Mouse (Mus musculus): ENCODE results near the gene Brpf1.

Gene Brpf1

GRCm38 (mm10) chr6:113306986-113307349 is at the start of gene Brpf1:
Brpf1 (plus strand) TSS chr6:113307137.
- no peak for DNase-seq

DNA sequence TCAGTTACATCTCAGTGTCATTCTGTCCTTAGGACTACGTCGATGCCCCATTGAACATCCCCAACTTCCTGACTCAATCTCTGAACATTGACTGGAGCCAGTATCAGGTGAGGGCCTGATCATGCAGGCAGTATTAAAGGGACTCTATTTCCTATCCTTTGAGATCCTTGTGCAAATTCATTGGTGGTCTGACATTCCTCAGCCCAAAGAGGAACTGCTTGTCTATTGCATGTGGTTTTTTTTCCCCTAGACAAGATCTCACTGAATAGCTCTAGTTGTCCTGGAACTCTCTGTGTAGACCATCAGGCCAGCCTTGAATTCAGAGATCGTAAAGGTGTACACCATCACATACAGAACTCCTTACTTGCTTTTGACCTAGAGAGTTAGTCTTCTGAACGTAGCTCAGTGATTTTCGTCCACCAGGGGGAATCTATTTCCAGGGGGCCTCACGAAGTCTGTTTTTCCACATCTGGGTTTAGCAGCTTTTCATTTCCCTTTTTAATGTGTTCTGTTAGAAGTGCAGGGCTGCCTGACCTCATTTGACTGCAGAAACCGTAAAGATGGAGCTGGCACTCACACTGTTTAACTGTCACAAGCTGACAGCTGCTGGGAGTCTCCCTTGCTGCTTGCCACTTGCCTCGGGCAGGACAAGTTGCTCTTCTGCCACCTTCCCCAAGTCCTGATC is 45.6 kb upstream of the Brpf1 start:
- peak in 1 of 2 experiments; percentile 20 for DNase-seq

DNA sequence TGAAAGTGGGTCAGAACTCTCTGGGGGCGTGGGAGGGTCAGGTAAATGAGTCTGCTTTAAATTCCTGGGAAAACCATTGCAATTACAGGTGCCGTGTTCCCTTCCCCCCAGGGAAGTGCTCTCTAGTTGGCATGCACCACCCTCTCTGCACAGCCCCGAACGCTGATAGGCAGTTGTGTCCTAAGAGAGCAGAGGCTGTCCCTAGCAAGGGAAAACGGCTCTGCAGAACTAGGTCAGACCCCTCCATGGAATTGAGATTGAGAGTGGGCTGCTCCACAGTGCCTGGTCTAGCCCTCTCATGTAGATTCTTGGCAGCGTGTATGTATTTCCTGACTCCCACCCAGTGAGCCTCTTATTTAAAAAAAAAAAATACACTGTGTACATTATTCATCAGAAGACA is 43.4 kb upstream of the Brpf1 start:
- DNase-seq = no peak

GRCm38 (mm10) chr6:113264429-113264828 is 42.5 kb upstream of the Brpf1 start:
- DNase-seq = no peak

GRCm38 (mm10) chr6:113266996-113267655 is 39.8 kb upstream of the Brpf1 start:
- DNase-seq = no peak

DNA sequence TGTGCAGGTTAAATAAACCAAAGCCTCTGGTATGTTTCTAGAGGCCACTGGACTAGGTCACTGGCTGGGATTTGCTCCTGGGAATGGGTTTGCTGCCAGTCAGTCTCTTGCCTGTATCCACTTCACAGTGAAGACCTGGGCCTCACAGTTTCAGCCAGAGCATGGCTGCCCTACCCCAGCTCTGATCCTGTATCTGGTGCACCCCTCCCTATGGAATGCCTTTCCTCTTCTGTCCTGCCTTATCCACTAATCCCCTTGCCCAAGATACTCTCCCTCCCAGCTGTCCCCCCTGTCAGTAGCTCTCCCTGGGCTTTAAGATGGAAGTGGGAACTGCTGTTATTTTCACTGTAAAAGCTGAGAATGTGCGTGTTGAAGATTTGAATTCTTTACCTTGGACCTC is 38.9 kb upstream of the Brpf1 start:
- no peak for DNase-seq

DNA sequence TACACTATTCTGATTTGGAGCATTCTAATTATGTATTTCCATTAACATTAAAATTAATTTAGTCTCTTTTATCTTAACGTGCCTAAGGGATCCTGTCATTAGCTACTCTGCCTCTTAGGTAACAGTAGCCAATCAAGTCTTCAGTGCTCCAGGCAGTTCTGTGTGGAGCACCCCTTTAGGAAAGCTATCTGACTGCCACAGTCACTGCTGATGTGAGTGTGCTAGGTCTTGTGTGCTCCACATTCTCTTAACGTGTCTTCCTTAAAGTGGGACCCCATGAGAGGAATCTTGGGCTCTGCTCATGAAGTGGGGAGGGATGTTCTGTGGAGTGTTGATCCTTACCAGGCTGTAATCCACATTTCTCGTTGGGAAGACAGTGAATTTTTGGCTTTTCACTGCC is 34.6 kb upstream of the Brpf1 start:
- no peak for DNase-seq

GRCm38 (mm10) chr6:113276846-113277245 is 30.1 kb upstream of the Brpf1 start:
- peak in 1 of 2 experiments; percentile 16 for DNase-seq

GRCm38 (mm10) chr6:113281676-113282075 is 25.3 kb upstream of the Brpf1 start:
- DNase-seq = peak; percentile 23 to 33

DNA sequence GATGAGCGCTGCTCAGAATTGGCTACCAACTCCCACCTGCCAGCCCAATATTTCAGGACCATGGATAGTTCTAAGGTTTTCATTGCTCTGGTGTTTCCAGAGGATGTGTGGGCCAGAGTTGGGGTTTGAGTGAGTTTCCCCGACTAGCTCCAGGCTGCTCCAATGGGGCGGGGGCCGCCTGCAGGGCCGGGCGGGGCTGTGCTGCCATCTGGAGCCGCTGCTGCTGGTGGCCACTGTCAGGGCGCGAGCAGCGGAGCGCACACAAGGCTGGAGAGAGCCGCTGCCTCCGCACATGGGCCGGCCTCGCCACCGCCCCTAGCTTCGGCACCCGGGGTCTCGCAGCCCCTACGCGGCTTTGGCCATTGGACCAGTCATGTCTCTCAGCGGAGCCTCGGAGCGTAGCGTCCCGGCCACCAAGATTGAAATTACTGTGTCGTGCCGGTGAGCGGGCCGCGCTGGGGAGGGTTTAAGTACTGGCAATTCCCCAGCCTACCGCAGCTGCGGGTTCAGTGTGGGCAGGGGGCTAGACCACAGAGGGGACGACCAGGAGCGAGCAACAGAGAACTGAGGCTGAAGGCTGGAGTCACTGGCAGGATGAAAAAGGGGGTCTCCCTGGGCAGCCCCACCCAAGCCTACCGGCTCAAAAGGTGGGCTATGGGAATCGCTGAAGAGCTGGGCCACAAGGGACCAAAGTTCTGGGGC is 24.7 kb upstream of the Brpf1 start, which contains the start of gene Cpne9:
TSS of gene Cpne9 (plus strand) at position 207 of the 702 bp plus-strand sequence.
- DNase-seq = peak; percentile 82 to 84

DNA sequence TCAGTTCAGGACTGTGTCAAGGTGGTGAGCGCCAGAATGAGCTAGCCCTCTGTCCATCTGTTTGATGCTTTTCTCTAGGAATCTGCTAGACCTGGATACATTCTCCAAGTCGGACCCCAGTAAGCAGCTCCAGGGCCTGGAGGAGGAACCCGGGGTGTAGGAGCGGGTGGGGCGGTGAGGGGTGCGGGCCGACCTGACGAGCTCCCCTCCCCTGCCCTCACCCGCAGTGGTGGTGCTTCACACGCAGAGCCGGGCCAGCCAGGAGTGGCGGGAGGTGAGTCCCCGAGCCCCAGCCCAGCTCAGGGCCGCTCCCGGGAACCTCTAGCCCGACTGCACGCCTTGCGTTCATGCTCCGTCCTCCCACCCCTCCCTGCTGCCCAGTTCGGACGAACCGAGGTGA is 24.0 kb upstream of the Brpf1 start:
- DNase-seq = peak; percentile 50 to 57

GRCm38 (mm10) chr6:113283500-113283899 is 23.4 kb upstream of the Brpf1 start:
- DNase-seq = peak; percentile 56 to 66

DNA sequence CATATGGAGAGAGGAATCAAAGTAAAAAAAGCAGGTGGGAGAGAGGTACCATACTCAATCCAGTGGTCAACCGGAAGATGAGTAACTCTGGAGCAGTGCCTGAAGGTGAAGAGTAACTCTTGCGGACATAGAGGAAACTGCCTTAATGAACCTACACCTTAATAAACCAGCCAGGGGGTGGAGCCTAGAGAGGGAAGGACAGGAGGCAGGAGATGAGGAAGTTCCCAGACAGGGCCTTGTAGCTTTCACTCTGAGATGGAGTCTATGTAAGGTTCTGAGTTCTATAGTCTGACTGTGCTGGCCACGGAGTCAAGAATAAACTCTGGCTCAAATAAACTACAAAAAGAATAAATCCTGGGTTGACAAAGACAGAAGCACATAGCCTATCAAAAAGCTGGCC is 22.0 kb upstream of the Brpf1 start:
- no peak for DNase-seq

DNA sequence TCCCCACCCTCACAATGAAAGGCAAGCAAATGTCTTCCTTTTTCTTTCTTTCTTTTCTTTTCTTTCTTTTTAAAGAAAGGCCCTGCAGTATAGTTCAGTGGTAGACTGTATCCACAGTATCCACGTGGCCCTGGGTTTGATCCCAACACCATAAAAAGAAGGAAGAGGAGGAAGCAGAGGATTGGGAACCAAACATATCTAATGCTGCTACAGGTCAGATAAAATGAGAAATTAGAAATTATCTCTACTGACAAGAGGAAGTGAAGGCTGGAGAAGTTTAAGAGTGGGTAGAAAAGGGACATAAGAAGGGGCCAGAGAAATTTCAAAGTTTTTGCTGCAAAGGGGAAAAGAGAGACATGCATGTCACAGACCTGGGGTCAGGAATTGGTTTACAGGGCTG is 20.6 kb upstream of the Brpf1 start:
- no peak for DNase-seq

DNA sequence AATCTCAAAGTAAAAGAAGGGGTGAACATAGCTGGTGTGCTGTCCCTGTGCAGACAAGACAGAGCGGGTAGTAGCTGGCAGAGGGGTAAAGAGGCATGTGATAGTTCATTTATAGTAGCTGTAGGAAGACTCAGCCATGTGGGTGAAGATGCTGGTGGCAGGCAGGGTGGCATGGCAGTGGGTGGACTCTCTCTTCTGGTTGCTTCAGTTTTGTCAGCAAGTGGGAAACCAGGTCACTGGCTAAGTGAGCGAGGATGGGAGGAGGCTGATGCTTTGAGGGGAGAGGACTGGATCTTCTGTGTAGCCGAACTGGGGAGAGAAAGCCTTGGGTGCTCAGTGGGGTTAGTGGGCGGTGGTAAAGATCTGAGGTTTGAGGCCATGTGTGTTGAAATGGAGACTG is 19.7 kb upstream of the Brpf1 start:
- DNase-seq = no peak

GRCm38 (mm10) chr6:113289346-113289745 is 17.6 kb upstream of the Brpf1 start:
- no peak for DNase-seq

DNA sequence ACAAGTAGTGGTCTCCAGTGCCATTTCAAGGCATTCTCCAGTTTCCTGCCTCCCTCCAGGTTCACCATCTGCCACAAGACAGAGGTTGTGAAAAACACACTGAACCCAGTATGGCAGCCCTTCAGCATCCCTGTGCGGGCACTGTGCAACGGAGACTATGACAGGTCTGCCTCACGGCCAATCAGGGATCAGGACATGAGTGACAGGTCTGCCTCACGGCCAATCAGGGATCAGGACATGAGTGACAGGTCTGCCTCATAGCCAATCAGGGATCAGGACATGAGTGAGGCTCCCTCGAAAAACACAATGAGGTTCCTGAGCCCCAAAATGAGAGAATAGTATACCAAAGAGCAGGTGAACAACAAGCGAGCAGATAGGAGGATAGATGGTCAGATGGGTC is 16.6 kb upstream of the Brpf1 start:
- peak; percentile 26 to 36 for DNase-seq

- DNase-seq = no peak
These were observed 14.0 kb upstream of the Brpf1 start for GRCm38 (mm10) chr6:113292938-113293337.

DNA sequence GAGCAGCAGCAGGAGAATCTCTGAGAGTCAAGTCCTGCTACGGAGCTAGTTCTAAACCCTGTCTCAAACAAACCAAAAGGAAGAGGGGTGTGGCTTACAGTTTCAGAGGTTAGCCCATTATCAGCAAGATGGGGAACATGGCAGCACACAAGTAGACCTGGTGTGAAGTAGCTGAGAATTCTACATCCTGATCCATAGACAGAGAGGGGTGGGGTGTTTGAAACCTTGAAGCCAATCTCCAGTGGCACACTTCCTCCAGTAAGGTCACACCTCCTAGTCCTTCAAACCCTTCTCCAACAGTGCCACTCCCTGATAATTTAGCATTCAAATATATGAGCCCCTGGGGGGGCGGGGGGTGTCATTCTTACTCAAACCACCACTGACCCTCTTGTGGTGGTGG is 10.9 kb upstream of the Brpf1 start:
- no peak for DNase-seq

DNA sequence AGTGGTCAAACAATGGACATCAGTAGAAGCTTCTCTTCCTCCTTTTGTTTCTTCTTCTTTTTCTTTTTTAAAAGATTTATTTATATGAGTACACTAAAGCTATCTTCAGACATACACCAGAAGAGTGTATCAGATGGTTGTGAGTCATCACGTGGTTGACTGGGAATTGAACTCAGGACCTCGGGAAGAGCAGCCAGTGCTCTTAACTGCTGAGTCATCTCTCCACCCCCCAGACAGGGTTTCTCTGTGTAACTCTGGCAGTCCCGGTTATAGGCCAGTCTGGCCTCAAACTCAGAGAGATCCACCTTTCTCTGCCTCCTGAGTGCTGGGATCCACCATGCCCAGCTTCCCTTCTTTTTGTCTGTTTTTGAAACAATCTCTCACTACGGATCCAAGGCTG is 10.3 kb upstream of the Brpf1 start:
- no peak for DNase-seq

GRCm38 (mm10) chr6:113301350-113301749 is 5.6 kb upstream of the Brpf1 start:
- no peak for DNase-seq

GRCm38 (mm10) chr6:113302258-113302657 is 4.7 kb upstream of the Brpf1 start:
- DNase-seq = peak; percentile 30 to 53

DNA sequence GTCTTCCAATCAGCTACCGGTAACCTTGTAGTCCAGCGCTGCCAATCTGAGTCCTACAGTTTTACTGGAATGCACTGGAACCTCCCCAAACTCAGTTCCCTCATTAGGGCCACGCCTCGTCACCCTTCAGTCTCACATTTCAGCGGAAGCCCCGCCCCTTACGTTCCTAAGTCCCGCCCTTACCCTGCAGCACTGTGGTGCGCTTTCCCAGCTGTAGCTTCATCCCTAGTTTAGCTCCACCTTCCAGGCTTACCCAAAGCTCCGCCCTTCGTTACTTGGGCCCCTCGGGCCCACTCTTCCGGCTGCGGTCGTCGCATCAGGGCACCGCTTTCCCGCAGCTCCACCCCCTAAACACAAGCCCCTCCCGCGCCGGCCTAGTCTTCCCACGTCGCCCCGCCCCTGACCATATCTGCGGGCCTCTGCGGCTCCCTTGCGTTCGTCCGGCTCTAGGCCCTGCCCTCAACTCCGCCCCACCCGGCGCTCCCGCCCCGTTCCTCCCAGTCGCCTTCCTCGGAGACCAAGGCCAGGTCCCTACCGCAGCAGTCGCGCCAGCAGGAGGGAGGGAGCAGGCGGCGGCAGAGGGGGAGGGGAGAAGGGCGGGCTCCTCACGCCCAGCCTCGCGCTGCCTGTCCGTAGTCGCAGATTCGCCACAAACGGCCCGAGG is 483 bp upstream of the Brpf1 start:
- DNase-seq = peak; percentile 98 to 99

Measured in cerebellum, postnatal 10 days (tissue).